Mouse (Mus musculus) embryonic fibroblast, embryonic 13.5 days (primary cell): ENCODE measurements around the gene Ncapd2.

Source experiments
- CTCF ChIP-seq: IDR thresholded peaks from 2 replicates; pipeline ENCODE4 v1.5.1; 2011; ENCODE audit warnings: mild to moderate bottlenecking, control low read depth, low read length, moderate library complexity, borderline replicate concordance; ENCODE audit not compliant: insufficient read depth
- POLR2A ChIP-seq: IDR thresholded peaks from 2 replicates; pipeline ENCODE4 v1.6.1; 2011; ENCODE audit warnings: low read depth, mild to moderate bottlenecking, control low read depth, low read length, moderate library complexity

DNA sequence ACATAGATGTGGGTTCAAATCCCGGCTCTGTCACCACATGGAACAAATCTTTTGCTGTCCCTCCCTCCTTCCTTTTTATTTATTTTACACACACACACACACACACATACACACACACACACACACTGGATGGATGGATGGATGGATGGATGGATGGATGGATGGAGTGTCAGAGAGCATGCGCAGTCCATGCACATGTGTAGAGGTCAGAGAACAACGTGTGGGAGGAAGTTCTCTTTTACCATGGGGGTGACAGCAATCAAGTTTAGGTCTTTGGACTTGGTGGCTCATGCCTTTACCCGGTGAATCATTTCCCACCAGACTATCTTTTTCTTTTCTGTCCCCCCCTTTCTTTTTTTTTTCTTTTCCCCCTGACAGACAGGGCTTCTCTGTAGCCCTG, 37.8 kb downstream of the Ncapd2 start:
- TF ChIP-seq CTCF, result no peak
- TF ChIP-seq POLR2A, result no peak
